Mouse (Mus musculus) adrenal gland, postnatal 25 days (tissue): ENCODE data around the gene Plcd3. TPM values are rescaled to one million over a fixed set of nuclear protein-coding genes. Genes with fewer than 3 reads are reported as not detected.

Experiments used
- DNase-seq: peaks from one replicate; pipeline ENCODE4 v3.0.0; 2021; ENCODE audit warnings: mixed read lengths
- total RNA-seq: library from RNA; stranded (reverse); gene quantifications from 2 replicates; pipeline ENCODE4 v1.2.3, GENCODE M21; 2021

Gene Plcd3
- total RNA-seq, 1 experiment from 2014 or later: 9.1 TPM

DNA sequence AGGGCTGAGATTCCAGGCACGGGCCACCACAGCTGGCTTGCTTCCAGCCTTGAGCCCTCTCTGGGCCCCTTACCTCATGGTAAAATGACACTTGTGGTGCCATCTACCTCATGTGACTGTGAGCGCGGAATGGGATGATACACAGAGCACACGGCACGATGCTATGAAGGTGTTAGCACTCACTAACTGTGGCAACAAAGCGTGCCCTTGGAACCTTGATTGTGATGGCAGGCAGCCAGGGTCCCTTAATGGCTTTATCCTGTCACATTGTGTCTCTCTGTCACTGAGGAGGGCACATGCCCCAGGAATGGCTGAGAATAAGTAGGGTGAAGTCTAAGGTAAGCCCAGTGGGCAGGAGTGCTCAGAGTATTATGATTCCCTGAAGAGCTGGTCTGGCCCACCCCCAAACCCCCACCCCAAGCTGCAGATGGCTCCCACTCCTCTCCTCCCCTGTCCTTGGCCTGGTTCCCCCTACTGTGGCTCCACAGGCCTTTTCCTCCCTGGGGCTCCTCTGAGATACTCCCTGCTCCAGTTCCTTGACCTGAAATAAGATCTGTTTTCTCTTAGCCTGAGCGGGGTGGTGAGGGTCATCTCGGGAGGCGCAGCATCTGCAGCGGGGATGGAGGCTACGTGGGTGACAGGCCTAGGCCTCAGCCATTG is 2.8 kb downstream of the Plcd3 start:
- DNase-seq: no peak

DNA sequence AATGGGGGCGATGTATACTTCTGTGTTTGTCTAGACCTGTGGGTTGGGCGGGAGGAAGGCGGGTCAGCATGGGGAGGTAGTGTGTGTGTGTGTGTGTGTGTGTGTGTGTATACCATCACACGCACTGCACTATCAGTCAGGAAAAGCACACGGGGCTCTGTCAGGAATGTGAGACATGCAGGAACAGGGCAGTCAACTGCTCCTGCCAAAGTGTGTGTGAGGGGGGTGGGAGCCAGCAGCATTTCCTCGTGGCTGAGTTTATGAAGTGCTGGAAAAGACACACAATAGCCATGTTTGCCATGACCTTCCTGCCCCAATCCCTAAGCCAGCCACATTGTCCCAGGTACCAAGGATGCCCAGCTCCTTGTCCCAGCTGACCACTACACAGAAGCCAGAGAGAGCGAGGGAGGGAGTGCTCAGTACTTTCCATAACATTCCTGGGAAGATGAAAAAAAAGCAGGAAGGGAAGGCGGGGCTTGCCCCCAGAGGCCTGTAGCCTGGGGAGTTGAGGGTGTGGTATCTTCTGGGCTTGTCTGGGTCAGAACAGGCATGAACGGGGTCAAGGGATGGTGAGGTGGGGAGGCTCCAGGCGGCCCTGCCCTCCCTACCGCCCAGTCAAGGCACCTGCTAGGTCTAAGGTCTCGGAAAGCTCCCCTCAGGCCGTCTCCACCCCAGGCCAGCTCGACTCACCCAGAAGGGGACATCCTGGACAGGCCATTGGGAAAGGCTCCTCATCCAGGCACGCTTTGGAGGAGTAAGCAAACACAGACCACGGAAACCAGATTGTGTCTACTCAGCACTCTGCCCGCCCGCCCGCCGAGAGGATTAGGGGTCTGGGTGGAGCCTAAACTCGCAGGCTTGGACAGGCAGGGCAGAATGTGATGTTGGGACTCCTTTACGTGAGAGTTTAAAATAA is 4.2 kb downstream of the Plcd3 start:
- DNase-seq: no peak

DNA sequence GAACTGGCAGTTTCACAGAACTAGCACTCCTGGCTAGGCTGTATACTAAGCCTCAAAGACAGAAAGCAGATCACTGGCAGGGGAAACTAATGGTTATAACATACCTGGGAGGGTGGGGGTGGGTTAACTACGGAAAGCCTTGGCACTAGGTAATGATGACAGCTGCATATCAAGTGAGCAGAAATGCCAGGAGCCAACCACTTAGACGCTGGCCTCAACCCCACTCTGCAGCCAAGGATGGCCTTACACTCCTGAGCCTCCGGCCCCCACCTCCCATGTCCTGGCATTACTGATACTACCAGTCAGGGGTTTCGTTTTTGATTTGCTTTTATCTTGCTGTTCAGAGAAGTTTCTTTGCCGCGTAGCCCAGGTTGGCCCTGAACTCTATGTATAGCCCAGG is 5.7 kb downstream of the Plcd3 start:
- DNase-seq: no peak

DNA sequence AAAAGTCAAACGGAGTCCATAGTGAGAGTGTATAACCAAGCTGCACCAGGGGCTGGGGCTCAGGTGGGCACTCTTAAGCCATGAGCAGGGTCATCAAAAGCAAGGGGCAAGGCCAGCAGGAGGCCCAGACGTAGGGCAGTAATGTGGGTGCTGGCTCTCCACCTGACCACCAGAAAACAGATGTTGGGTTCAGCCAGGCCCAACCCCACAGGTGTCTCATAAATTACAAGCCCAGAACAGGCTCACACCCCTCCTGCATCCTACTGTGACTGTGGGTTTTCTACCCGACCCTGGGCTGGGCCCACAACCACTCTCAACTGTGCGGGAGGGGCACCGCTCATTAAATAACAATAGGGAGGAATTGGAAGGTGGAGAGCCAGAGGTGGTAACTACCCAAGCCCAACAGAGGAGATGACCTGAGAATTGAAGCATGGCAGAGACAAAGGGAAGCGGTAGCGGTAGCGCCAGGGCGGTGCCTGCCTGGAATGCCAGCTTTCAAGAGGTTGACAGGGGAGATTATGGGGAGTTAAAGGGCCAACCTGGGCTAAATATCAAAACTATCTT is 6.3 kb downstream of the Plcd3 start:
- DNase-seq: no peak

DNA sequence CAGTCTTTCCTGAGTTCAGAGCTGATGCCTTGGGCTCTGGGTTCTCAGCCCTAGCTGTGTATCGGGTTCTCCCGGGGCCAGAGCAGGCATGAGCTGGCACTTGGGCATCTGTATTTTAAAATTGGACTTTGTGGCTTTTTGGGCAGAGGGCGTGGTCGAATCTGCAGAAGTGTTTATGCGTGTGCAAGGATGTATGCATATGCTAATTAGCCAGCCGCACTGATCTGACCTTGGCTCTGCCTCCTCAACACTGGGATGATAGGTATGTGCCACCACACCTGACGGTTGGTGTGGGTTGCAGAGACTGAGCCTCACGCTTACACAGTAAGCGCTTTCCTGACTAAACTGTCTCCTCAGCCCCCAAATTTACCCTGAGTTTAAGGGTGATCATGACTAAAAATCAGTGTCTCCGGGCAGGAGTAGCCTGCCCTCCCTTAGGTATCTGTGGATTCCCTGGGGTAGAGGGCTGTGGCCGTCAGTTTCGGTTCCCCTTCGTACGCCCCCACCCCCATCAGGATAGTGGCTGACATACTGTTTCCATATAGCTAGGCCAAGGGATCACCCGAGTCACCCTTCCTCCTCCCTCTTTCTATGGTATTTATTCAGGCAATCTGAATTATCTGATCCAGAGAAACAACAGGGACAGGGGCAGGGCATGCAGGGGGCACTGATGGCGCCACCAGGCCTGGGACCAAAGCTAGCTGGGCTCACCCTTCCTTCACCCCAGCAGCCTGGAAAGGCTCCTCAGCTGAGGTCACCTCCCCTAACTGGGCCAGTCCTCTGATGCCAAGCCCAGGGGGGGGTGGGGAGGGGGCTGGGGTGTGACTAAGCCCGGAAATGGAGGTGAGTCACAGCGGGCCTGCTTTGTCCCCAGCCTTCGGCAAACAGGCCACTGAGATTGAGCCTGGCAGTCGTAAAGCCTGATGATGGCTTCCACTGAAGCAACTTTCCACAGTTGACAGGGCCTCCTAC is 7.3 kb downstream of the Plcd3 start:
- DNase-seq: peak; percentile 65

DNA sequence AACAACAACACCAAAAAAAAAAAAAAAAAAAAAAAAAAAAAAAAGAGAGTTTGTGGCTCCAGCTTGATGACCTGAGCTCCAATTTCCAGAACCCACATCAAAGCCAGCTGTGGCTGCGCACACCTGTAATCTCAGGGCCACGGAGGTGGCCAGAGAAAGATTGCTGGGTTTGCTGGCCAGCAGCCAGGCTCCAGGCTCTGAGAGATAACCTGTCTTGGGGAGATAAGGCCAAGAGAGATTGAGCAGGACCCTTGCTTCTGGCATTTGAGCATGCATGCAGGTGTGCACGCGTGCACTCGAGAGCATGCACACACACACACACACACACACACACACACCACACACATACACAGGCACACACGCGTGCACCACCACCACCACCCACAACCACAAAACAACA is 8.2 kb downstream of the Plcd3 start:
- no peak for DNase-seq

DNA sequence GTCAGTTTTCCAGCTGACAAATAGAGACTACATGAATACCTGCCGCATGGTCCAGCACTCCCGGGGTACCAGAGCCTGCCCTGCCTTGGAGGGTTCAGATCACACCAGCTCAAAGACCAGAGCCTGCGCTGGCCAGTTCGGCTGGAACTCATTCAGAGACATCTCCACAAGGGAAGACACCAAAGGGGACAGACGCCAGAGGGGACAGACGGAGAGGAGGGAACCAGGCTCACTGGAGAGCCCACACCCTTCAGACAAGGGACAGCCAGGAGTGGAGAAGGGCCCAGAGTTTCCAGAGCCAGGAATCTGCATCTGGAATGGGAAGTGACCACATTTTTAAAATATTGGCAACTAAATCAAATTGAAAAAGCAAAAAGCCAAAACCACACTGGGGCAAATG is 19.8 kb downstream of the Plcd3 start:
- DNase-seq: no peak

DNA sequence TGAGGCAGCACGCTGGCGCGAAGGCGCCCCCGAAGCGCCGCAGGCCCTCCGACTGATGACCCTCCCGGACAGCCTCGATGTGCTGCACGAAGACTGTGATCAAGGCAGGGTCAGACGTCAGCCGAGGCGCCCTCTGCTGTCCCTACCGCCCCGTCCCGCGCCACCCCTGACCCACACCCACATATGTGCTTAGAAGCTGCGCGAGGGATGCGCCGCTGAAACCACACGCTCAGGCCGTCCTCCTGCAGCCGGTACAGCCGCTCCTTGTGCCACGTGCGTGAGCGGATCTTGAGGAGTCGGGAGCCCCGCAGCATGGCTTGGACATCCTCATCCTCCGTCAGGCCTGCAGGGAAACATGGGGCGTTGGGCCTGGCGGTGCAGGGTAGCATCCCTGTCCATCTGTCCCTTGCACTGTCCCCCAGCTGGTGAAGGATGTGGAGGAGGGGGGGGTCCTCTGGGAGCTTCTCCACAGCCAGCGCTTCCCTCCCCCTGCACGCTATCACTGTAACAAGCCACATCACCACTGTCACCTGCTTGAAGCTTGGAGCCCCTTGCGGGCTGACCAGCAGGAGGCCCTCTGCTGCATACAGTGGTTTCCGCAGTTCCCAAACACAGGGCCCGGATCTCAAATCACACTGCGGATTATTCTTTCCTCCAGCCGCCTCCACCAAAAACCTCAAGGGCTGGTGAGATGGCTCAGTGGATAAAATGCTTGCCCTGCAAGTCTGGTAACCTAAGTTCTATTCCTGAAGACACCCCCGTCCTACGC is 21.0 kb downstream of the Plcd3 start:
- DNase-seq: no peak

DNA sequence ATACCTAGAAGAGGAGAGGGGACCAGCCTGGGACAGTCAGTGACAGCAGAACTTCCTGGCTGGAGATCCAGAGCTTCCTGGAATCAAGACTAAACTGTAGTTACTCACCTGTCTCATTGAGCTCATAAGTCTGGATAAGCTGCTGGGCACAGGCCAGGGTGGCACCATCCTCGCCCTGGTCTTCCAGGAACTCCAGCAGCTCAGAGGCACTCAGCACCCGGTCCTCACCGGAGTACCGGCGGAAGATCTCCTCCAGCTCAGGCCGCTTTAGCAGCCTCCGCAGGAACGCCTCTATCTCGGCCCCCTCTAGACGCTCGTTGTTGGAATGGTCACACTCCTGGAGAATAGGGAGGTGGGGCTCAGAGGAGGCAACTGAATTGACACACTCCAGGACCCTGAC is 23.3 kb downstream of the Plcd3 start:
- no peak for DNase-seq

DNA sequence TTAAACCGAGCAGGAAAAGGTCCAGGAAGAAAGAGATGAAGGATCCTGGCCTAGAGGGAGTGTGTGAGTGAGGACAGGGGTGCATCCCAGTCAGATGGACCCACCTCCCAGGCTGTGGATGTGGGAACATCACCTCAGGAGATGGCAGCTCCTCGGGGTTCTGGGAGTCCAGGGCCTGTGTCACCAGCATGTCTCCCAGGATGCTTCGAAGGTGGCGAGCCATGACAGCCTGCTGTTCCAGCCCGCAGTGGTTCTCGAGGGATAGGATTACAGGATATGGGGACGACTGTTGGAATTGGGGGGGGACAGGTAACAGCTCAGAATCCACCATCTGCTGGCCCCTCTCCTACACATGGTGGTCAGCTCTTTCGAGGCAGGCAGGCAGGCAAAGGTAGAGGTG is 24.9 kb downstream of the Plcd3 start:
- DNase-seq: no peak

DNA sequence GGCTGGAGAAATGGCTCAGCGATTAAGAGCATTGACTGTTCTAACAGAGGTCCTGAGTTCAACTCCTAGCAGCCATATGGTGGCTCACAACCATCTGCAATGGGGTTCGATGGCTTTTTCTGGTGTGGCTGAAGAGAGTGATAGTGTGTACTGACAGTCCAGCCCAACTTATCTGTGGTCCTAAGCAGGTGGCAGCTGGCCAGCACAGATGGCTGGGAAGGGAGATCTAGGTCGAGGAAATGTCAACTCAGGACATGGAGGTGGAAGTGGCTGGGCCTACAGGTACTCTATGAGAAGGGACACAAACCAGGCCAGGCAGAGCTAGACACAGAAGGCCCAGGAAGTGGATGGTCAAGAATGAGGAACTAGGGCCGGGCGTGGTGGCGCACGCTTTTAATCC is 25.4 kb downstream of the Plcd3 start:
- DNase-seq: no peak

DNA sequence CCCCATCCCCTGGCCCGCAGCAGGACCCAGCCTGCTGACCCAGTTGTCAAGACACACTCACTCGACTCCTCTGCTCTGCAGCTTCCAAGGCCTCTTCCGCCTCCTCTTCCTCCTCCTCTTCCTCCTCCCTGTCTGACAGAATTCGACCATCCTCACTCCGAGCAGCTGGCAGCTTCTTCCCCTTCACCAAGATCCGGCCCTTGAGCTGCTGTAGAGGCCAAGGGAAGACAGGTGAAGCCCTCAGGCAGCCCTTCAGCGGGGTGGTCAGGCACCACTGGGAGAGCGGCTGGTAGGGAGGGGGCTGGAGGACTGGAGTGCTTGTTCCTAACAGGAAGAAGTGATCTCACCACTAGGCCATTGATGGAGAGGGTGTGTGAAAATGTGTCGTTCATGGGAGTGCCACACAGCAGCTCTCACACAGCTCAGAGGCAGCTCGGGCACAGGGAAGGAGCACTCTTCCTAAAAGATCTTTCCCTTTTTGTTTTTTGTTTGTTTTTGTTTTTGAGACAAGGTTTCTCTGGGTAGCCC is 26.6 kb downstream of the Plcd3 start:
- DNase-seq: no peak

DNA sequence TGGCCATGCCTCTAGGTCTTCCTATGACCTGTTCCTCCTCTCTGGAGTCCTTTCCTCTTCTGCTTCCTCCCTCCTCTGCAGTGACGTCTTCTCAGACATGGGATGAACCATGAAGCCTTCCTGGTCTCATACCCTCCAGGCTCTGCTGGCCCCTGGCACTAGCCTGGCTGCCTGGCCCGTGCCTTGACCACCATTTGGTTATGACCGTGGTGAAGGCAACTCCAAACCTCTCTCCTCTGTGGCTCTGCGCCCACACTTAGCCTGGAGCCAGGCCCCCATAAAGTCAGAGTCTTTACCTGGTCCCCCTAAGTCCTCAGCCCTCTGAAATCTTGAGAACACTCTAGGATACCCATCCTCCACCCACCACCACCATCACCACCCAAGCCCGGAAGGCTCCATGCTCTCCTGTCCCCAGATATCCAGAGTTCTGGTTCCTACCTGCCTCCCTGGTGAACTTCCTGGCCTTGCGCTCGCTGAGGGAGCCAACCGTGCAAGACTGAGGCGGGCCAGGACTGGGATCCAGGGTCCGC is 27.3 kb downstream of the Plcd3 start:
- DNase-seq: no peak

DNA sequence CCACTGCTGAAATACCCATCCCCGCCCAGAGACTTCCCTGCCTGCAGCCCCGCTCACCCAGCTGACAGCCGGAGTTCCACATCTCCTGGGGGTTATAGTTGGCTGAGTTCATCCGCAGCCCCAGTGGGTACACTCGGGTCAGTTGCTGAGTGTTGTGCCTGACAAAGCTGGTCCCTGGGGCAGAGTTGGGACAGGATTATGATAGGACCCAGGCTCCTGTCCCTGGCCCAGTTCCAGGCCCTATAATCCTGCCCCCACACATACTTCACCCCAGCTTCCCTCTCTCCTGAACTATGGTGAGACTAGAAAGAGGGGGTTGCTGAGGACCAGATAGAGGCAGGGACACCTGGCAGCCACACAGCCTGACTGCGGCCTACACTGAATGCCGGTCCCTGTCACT is 27.8 kb downstream of the Plcd3 start:
- DNase-seq: no peak

DNA sequence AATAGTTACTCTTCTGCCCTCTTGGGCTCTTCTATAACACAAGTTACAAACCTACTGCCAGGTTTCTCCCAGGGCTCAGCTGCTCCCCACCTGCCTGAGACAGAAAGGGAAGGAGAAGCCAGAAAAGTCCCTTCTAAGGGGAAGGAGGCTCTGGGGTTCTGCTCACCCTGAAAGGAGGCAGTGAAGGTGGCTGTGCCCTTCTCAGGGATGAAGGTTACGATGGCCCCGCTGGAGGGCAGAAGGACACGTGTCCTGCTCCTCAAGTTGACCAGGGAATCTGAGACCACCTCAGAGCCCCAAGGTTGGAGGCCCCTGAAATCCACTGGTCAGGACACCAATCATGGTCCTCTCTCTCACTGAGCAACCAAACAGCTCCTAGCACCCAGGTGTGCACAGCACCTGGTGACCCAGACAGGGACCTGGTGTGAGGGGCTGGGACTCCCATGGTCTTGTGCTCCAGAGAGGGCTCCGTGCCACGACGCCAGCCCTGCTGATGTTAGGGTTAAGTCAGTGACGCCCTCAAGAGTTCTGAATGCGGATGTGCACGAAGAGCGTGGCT is 31.1 kb downstream of the Plcd3 start:
- DNase-seq: no peak

DNA sequence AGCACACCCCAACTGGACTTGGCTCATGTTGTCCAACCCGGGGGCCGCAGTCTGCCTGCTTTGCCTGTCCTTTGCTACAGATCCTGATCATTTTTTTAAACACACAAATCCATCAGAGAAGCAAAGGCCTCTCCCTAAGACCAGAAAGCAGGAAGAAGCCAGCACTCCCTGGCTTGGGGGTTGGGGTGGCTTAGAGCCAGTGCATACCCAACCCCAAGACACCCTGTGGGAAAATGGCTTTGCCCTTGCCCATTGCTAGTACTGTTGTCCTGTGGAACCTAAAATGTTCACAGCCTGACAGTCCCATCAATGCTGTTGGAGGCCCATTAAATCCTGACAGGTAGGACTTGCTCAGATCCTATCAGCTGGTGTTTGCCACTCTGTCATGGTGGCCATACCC is 31.7 kb downstream of the Plcd3 start:
- no peak for DNase-seq

DNA sequence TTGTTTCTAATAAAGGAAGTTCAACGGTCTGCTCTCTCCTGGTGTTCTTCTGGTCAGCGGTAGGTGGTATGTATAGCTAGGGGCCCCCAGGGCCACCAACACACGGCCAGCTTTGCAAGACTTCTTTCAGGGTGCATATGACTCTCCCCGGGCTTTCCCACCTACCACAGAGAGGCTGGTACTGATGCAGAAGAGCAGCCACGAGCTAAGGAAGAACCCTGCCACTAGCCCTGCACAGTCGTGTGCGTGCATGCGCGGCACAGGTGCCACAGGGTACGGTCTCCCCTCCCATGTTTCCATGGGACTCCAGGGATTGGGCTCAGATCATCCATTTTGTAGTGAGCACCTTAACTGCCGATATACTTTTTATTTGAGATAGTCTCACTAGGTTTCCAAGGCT is 32.6 kb downstream of the Plcd3 start:
- no peak for DNase-seq

DNA sequence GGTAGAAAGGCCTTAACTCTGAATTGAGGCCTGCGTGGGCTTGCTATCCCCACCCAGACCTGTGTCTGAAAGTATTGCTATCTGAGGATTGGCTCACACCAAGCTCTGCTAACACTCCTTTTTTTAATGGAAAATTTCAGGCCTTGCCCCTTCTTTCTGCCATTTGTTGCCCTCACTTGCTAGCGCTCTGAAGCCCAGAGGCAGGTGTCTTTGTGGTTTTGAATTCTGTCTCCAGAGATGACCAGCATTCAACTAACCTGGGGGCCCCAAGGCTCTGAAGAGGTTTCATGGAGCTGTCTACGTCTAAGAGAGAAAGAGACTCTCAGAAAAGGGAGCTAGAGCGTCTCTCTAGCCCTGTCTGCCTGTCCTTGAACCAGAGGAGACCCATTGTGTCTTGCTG is 33.2 kb downstream of the Plcd3 start:
- DNase-seq: no peak

DNA sequence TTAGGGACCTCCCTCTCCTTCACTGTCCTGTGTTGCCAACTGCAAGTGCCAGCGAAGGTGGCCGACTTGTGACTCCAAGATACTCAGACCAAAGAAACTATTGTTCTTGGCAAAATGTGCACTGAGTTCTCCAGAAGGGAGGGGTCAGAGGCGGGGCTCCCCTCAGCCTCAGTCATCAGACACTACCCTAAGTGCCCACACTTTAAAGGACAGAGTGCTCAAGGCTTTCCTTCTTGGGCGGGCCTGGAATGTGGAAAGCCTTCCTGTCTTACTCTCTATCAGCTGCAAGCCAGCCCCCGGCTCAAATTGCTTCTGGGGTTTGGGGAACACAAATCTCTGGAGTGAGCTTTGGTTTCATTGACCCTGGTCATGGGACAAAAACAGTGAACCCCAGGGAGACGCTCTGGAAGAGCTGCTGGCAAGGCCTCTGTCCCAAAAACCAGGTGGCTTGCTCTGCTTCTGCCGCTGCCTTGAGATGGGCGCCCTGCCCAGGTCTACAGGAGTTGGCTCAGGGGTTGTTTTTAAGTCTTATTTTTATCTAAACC is 33.9 kb downstream of the Plcd3 start:
- no peak for DNase-seq

DNA sequence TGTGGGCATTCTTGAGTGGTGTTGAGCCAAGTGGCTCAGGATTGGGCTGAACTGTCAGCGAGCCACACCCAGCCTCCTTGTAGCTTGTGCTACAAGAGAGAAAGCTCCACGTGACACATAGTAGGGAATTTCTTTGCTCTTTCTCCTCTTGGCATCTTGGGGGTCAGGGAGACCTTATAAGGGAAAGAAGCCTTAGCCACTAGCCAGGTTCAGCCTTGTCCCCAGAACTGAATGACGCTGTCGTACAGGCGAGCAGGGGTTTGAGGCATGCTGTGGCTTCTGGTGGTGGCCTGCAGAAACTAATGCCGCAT is 34.5 kb downstream of the Plcd3 start:
- no peak for DNase-seq
